Mouse (Mus musculus): ENCODE measurements at regions not wholly inside any gene's neighbourhood (a gene's known extent, or its start where the extent isn't known, plus 50 kb on each side); places are given as distances from the start of the nearest gene placed in this dataset.
"Not testable (repeated sequence)": the region's sequence is repeated elsewhere in the genome, so short reads cannot be mapped to it uniquely, and the experiment has no call there.

DNA sequence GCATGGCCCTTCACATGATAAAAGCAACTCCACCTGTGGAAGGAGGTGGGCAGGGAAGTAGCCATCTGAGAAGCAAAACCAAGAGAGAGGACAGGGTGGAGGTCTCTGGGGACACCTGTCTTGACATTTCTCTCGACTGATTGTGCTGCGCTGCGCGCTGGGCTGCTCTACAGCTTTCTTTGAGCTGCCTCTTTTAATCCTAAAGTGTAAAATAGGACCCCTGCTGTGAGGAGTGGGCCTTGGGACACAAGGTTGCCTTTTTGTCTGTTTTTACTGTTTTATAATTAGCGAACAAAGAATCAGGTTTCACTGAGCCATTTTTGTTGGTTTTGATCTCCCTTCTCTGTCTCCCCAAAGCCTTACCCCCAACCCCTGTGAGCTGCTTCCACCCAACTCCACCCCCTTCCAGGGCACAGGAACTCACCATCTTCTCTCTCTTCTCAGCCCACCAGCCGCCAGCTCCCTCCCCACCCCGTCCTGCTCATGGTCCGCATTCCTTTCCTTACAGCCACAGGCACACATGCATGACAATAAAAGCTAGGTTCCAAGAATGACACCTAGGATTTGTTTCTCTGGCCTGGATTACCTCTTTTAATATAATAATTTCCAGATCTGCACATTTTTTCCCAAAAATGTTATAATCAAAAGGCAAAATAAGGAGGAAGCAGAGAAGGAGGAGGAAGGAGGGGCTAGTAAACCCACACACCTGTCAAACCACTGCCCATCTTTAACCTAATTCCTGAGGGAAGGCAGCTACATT, 57.3 kb downstream of the Cbln4 start:
- no peak for DNase-seq

DNA sequence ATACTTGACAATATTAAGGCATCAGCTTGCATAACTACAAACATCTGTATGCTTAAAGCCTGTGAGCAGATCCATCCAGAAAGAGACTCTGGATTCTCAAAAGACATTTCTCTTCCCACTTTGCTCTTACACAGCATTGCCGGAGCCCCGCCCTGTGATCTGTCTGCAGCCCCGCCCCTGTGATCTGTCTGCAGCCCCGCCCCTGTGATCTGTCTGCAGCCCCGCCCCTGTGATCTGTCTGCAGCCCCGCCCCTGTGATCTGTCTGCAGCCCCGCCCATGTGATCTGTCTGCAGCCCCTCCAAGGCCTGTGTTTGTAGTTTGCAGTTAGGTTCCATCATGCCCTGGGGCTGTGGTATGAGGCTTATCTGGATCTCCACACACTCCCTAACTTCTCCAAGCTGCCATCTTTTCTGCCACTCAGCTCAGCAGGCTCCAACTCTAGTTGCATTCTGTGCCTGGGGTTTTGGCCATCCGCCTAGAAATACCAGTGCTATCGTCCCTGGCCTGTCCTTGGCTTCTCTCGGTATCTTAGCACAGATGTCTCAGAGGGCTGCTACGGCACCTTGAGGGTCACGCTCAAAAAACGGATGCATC, 73.9 kb downstream of the Cbln4 start:
- DNase-seq: peak; percentile 49

- DNase-seq: no peak
These were observed 96.6 kb downstream of the Cbln4 start for GRCm38 (mm10) chr2:171946569-171947250.

GRCm38 (mm10) chr2:171942671-171943070, 100.6 kb downstream of the Cbln4 start:
- no peak for DNase-seq

DNA sequence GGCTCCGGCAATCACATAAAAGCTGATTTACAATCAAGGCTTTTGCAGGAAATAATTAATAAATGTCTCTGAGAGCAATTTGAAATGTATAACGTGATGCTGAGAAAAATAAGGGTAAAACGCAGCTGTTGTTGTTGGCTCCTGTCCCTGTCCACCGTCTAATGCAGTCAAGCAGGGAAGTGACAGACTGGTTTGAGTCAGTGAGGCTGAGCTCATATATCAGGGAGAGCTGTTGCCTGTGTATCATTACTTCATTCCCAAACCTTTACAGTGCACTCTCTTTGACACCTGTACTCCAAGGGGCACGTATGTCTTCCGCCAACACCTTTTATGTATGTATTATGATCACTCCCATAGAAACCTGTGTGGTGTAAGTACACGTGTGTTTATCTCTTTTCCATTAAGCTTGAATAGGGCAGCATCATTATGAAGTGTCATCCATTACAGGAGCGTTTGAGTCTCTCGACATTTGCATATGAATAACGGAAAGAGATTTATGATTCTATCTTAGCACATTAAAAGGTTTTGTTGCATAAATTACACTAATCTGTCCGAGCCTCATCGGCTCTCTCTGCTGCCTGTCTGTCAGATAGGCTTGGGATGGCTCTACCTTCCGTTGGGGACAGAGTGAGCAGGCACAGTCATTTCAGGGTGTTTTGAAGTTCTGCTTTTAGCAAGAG, 107.5 kb downstream of the Cbln4 start:
- no peak for DNase-seq

DNA sequence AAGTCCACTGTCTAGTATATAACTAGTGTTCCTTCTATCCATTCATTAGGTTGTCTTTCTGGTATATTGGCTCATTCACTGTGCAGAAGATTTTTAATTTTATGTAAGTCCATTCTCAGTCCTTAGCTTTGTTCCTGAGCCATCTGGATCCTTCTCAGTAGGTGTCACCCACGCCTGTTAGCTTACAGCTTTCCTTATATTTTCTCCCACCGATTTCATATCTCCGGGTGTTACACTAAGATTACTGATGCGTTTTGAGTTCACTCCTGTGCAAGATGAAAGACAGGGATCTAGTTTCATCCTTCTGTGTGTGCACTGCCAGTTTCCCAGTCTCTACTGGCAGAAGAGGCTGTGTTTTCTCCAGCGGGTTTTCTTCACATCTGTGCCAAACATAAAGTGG, 122.3 kb downstream of the Cbln4 start:
- DNase-seq: no peak

GRCm38 (mm10) chr2:171887306-171887705, 156.0 kb downstream of the Cbln4 start:
- no peak for DNase-seq

DNA sequence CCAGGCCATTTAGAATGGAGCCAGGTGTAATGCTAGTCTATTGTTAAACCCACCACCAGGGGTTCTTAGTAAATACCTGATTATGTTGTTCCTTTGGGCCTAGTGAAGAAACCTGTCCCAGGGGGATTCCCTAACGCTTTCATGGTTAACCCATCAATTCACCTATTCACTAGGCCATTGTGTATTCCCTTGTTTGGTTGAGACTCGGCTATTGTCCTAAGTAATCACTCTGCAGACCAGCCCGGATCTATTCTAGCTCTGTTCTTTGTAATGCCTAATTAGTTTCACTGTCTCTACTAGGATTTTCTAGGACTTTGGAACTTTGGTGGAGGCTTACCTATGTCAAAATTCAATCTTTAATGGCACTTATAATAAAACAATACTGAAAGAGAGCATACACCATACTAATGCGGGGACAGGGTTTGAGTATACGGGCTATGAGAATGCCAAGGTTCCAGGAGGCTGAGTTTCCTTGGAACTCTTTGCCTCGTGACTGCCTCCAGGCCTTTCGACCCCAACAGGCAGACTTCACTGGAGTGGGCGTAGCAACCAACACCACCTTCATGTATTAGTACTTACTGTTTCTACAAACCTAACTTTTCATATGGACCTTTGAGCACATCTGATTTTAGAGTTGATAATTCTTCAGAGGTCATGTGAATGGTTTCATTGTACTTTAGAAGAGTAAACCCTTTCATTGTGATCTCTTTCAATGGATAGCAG, 163.9 kb downstream of the Cbln4 start:
- not testable (repeated sequence) for DNase-seq

- DNase-seq: no peak
These were observed 175.7 kb downstream of the Cbln4 start for GRCm38 (mm10) chr2:171867550-171867949.

DNA sequence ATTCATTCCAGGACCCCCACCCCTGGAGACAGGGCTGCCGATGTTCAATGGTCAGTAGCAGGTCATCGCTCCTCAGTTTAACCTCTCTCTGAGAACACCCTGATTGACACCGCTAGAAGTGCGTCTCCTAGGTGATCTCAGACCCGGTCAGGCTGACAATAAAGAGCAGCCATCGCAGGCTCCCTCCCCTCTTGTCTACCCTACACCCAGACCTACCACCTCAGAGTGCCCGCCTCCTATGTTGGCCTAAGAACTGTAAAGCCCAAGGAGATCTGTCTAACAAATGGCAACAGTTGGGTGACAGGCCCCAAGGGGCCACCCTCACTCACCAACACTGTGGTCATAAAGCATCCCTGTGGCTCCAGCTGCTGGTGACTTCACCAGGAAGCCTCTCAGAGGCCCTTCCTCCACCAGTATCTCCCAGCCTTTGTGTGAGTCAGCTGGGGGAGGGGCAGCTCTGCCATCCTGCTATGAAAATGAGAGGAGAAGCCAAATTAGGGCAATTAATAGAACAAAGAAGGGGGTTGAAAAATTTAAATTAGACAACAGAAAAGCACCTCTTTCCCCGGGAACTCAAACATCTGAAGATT, 178.8 kb downstream of the Cbln4 start:
- DNase-seq: no peak

DNA sequence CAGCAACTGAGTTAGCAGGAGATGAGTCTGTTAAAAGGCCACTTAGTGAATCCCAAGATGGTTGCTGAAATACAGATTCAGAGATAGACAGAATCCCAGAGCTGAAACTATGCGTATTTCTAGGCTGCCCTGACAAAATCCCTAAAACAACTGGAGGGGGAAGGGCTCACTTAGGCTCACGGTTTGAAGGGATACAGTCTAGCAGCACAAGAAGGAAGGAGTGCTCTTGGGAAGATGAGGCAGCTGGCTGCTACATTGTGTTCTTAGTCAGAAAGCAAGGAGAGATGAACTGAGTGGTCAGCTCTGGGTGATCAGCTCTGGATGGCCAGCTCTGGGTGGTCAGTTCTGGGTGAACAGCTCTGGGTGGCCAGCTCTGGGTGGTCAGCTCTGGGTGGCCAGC, 180.6 kb downstream of the Cbln4 start:
- no peak for DNase-seq

GRCm38 (mm10) chr2:171858894-171859293, 184.4 kb downstream of the Cbln4 start:
- no peak for DNase-seq

GRCm38 (mm10) chr2:171856491-171856890, 186.8 kb downstream of the Cbln4 start:
- DNase-seq: no peak

DNA sequence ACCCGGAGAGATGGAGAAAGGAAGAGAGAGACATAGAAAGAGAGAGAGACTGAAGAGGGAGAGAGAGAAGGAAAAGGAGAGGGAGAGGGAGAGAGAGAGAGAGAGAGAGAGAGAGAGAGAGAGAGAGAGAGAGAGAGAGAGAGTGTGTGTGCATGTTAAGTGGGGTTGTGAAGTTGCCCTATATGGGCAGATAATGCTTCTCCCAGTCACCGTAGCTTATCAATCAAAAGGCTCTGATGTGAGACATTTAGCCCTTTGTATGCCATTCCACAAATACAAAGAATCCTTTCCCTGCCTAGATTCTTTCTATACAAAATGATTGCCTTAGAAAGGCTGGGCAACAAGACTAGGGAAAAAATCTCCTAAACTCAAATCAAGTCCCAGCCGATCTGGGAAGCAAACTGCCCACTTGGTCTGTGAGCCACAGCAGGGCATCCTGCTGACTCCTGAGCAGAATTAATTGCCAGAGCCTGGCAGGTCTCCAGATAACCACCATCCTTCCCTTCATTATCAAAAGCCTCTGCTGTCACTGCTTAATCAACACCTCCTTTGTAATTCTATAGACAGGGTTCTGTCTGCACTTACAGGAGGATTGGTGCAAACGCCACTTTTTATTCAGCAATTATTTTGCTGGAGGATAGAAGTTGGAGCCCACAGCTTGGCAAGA, 196.3 kb downstream of the Cbln4 start:
- DNase-seq: no peak

- no peak for DNase-seq
These were observed 203.1 kb downstream of the Cbln4 start for GRCm38 (mm10) chr2:171840058-171840713.

DNA sequence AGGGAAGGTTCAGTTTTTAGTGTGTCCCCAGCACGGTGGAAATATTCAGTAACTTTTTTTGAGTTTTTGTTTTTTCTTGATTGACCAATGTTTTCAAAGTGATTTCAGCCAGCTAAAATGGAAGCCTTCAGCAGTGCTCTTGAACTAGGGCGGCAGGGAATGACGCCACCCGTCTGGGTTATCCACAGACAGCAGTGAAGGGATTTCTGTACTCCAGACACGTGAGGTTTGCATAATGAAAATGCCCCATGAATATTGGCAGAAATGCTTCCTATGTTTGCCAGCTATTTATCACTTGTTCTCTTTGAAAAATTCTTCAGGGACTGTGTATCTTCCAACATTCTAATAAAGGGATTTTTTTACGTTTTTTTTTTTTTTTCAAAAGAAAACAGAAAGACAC, 221.1 kb downstream of the Cbln4 start:
- no peak for DNase-seq

DNA sequence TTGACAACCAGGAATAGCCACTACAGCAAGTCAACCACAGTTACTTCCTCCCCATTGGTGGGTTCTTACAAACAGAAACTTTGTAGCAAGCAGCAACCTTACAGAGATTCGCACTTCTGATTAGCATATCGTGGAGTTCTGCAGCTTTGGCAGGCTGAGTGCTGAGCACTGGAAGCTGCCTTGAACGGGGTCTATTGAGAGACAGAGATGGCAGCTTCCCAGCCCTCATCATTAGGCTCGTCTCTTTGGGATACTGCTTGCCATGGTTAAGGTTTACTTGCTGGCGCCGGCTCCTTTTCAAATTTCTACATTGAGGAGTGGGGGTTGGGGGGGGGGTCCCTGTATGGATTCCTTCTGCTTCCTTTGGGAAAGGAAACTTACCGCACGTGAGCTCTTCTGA, 224.8 kb downstream of the Cbln4 start:
- DNase-seq: no peak

DNA sequence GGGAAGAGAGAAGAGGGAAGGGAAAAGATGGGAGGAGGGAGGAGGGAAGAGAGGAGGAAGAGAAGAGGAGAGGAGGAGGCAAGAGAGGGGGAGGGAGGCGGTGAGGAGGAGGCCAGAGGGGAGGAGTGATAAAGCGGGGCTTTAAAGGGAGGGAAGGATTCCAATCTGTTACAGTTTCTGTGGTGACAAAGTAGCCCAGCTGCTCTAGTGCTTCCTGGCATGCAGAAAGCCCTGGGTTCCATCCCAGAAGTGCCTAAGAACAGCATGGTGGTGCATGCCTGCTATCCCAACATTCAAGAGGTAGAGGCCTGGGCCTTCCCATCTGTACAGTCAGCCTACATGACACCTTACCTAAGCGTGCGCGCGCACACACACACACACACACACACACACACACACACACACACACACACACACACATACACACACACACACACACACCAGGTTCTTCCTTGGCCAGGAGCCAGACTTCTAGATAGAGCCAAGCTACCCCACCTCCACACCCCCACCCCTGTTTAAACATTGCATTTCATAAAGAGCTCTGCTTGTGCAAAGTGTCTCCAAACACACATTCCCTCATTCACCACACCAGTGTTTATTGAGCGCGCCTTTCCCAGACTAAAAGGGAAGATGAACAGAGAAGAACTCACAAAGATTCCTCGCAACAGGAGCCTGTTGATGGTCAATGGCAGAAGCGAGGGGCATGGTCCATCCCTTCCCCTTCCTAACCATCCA, 226.4 kb downstream of the Cbln4 start:
- DNase-seq: no peak

- DNase-seq: no peak
These were observed 230.6 kb downstream of the Cbln4 start for GRCm38 (mm10) chr2:171812701-171813100.

GRCm38 (mm10) chr2:171805376-171805775, 237.9 kb downstream of the Cbln4 start:
- no peak for DNase-seq
